Mouse (Mus musculus) embryonic fibroblast, embryonic 13.5 days (primary cell): ENCODE results near the gene Tulp4. TPM values are rescaled to one million over a fixed set of nuclear protein-coding genes. Genes with fewer than 3 reads are reported as not detected.
"Not testable (repeated sequence)": the region's sequence is repeated elsewhere in the genome, so short reads cannot be mapped to it uniquely, and the experiment has no call there.

Source experiments
- H3K27ac ChIP-seq: 2 replicates; pipeline ENCODE4 v1.5.1; 2012; ENCODE audit warnings: low read length, control low read depth, inconsistent platforms; ENCODE audit not compliant: insufficient read depth
- H3K4me1 ChIP-seq: 2 replicates; pipeline ENCODE4 v1.6.1; 2011; ENCODE audit warnings: low read length; ENCODE audit not compliant: control insufficient read depth, insufficient read depth
- H3K4me3 ChIP-seq: 2 replicates; pipeline ENCODE4 v1.5.1; 2011; ENCODE audit warnings: mild to moderate bottlenecking, control low read depth, low read length; ENCODE audit not compliant: insufficient read depth
- polyA plus RNA-seq: library from polyadenylated mRNA; stranded (reverse); fragments of >200 nt; gene quantifications from 2 replicates; pipeline ENCODE4 v1.2.4, GENCODE M21; 2011; ENCODE audit warnings: low read depth; ENCODE audit not compliant: missing spikeins, insufficient read length

Gene Tulp4
- polyA plus RNA-seq, 1 experiment: 164 TPM

DNA sequence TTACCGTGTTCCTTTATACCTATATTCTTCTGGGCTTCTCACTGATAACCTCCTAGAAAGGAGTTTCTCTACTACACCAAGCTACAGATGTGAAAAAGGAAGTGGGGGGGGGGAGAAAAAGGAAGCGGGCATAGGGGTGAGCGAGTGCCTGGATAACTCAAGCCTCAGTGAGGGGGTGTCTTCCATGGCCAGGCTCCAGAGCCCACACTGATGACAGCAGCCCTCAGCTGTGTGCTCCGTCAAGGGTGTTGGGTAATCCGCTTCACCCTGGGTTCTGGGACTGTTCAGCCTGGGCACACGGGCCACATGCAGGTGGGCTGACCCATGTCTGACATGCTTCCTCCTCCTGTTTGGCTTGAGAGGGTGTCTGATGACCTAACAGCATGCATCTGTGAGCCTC is 165.7 kb downstream of the Tulp4 start:
- H3K4me3 ChIP-seq, H3K4me1 ChIP-seq, H3K27ac ChIP-seq: not testable (repeated sequence)

DNA sequence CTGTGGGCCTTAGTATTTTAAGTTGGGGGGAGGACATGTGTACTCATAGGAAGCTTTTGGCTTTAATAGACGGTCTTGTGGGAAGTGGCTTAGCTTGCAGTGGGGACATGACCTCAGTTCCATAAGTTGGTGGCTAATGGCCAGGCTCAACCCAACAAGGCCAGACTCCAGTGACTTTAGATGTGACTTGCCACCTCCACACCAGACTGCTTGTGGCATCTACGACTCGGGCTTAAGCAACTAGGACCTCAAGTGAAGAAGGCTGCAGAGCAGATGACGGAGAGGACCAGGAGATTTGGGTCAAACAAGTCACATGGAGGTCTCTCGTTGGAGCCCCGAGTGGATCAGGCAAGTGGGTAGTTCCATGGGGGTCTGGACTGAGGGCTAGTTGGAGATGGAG is 168.5 kb downstream of the Tulp4 start:
- H3K4me3 ChIP-seq, H3K4me1 ChIP-seq, H3K27ac ChIP-seq: not testable (repeated sequence)

DNA sequence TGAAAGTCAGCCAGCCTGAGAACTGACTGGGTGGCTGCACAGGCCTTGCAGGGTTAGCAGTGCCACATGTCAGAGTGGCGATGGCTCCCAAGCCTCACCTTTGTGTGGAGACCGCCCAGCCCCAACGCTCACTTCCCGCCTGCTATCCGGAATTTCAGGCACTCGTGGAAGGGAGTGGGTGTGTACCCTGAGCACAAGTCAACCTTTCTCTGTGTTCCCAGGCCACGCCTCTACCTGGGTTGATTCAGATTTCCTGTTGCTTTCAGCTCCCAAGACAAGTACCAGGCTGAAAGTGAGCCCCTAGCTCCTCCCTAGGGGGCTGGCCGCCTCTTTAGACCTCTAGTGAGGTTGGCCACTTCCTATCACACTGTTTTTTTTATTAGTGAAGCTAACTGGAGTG is 173.0 kb downstream of the Tulp4 start:
- not testable (repeated sequence) for H3K27ac ChIP-seq, H3K4me1 ChIP-seq, H3K4me3 ChIP-seq

DNA sequence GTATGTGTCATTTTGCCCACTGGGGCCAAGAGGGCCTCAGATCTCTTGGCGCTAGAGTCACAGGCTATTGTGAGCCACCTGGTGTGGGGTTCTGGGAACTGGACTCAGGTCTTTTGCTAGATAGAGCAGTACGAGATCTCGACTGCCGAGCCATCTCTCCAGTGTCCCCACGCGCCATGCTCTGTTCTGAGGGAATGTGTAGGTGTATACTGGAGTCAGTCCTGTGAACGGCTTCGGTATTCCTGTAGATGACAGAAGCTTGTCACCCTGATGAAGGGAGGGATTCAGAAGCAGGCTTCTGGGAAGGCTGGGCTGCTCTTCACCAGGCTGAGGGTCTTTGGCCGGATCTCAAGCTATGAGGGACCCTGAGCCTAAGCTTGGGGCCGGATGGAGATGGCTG is 173.5 kb downstream of the Tulp4 start:
- H3K27ac ChIP-seq, H3K4me3 ChIP-seq, H3K4me1 ChIP-seq: not testable (repeated sequence)

DNA sequence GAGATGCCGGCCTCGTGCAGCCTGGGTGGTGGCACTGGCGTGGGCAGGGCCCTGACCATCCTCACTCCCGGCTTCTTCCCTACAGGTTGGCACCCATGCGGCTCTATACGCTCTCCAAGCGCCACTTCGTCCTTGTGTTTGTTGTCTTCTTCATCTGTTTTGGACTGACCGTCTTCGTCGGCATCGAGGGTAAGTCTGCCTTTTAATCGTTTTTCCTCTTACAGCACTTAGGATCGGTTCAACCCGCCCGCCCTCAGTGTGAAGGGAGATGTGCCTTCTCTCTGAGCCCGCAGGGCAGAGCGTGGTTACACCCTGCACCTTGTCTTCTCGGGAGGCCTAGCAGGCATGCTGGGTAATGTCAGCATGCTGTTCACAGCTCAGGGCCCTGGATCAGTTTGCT is 174.3 kb downstream of the Tulp4 start:
- not testable (repeated sequence) for H3K4me1 ChIP-seq, H3K27ac ChIP-seq, H3K4me3 ChIP-seq

DNA sequence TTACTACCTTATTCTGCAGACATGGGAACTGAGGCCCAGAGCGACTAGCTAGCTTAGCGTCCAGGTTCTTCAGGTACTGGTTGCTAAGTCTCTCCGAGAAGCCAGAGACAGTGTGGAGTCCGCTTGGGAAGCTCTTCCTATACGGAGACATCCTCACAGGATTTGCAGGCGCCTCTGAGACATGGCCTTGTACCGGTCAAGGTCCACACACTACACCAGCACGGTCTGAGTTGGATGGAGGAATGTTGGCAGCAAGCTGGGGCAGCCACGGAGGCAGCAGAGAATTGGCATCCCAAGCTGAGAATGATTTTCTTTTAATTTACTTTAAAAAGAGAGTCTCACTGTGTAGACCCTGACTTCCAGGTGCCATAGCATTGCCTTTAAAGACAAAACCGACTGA is 176.9 kb downstream of the Tulp4 start:
- not testable (repeated sequence) for H3K27ac ChIP-seq

DNA sequence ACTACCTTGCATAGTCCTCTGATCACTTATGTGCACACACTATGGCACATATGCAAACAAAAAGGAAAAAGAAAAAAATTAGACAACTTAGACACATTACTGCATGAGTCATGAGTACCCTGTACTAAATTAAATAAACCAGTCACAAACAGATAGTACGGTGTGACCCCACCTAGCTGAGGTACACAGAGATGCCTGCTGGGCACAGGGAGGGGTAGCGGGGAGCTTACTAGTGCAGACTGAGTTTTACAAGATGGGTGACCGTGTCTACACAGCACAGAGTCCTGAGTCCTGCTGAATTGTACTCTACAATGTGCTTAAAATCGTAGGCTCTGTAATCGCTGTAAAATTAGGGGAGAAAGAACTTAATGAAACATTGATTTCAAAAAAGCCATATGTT is 179.9 kb downstream of the Tulp4 start:
- H3K4me3 ChIP-seq, H3K4me1 ChIP-seq, H3K27ac ChIP-seq: not testable (repeated sequence)

More for the DNA sequence above, 176.9 kb downstream of the Tulp4 start:
- not testable (repeated sequence) for H3K4me3 ChIP-seq, H3K4me1 ChIP-seq

DNA sequence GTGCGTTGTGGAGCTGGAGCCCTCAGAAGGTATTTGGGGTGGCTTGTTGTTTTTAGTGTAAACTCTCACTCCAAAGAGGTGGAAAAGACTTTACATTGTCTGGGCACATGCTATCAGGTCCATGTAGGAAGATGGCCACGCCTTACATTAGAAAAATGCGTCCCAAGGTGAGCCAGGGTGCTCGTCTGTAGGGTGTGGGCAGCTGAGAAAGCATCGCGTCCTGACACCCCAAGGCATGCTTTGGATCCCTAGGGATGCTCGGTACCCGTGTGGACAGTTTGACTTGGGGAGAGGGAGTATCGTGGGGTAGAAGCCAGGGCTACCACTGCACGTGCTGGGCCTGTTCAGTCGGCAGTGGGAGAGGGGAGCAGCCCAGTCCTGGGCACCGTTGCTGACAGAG is 182.8 kb downstream of the Tulp4 start:
- not testable (repeated sequence) for H3K27ac ChIP-seq, H3K4me3 ChIP-seq, H3K4me1 ChIP-seq

DNA sequence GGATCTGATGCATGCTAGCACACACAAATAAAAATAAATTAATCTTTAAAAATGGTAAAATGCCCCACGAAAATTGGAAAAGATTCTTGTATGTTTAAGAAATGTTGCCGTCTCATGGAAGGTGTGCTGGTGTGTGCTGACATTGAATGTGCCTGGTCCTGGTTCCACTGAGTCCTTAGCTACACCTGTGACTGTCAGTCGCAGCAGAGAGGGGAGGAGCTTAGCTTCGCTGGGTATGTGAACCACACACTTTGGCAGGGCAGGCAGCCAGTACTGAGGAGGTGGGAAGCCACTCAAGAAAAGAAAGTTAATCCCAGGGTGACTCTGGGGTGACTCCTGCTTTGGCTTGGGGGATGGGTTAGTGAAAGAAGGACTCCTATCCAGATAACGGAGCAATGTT is 187.6 kb downstream of the Tulp4 start:
- not testable (repeated sequence) for H3K27ac ChIP-seq, H3K4me1 ChIP-seq, H3K4me3 ChIP-seq

DNA sequence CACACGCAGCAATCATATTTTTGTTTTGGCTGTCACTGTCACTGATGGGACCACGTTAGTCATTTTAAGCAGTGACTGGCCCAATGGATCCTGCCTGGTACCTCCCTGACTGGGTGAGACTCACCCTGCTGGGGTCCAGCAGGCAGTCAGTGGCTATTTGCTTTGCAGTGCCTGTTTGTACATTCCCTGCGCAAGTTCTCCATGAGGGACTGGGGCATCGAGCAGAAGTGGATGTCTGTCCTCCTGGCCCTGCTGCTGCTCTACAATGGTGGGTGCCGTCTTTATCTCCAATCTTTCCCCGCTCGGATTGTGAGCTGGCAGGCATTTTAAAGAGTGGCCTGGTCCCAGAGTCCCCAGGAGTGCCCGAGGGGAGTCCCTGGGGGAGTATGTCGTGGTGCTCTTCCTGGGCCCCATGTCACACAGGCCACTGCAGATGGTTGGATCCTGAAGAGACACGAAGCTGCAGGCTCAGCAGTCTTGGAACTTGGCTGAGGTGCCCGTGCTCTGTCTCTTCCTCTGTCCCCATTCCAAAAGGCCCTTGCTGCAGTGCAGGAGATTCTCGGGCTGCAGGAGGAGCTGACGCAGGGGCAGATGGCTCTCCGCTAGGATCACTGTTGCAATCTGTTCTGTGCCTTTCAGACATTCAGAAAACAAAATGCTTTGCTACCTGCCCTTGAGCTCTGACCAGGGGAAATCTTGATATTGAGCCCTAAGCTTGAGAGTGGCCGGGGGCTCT is 191.0 kb downstream of the Tulp4 start:
- not testable (repeated sequence) for H3K4me1 ChIP-seq, H3K27ac ChIP-seq, H3K4me3 ChIP-seq

DNA sequence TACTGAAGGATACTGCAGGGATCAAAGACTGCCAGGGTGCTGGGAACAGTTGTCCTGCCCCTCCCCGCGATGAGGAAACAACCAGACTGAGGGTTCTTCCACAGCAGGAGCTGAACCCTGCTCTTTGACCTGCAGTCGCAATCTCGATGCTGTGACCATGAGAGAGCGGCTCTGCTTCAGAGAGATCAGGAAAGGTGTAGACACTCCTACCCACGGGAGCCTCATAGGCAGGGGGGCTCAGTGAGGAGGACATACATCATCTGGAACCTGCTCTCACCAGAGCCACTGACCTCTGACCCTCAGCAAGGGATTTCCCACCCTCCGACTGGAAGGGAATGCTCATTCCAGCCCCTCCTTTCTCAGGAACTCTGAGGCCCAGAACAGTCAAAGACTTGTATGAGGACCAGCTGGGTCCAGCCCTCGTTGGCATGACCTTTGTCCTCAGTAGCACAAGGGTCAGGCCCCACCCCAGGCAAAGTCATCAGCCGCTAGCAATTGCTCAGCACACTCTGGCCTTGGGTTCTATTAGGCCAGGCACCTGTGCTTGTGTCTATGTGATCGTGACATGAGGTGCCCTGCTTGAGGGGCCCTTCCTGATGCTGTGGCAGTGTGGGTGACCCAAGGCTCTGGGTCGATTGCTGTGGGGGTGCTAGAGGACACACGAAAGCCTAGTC is 194.1 kb downstream of the Tulp4 start:
- H3K4me1 ChIP-seq, H3K4me3 ChIP-seq, H3K27ac ChIP-seq: not testable (repeated sequence)

Other genes with a start within 250 kb of the Tulp4 start
- 19.9 and 22.1 TPM in 2 replicates for gene Synj2, start 165.2 kb upstream of the Tulp4 start, polyA plus RNA-seq
- gene Serac1, start 26.7 kb upstream of the Tulp4 start, polyA plus RNA-seq: 4.5 and 4.7 TPM in 2 replicates
- gene Gtf2h5, start 26.7 kb upstream of the Tulp4 start, polyA plus RNA-seq: 69.2 and 75.1 TPM in 2 replicates
- 29.0 and 31.8 TPM in 2 replicates for gene Tmem181a, start 150.4 kb downstream of the Tulp4 start, polyA plus RNA-seq
- gene Dynlt1a, start 211.1 kb downstream of the Tulp4 start, polyA plus RNA-seq: 1.6 and 1.8 TPM in 2 replicates